Mouse (Mus musculus) hindbrain, embryonic 15.5 days (tissue): ENCODE data around the gene Metrnl. TPM values are rescaled to one million over a fixed set of nuclear protein-coding genes. Genes with fewer than 3 reads are reported as not detected.

ENCODE experiments used
- ATAC-seq: fragments of 200-750 bp; cut with Nextera tagmentation; 2 replicates; pipeline ENCODE4 v1.8.0; 2017; ENCODE audit warnings: low read depth, moderate number of reproducible peaks, moderate TSS enrichment; ENCODE audit not compliant: low FRiP score
- H3K27ac ChIP-seq: fragments of 300-500 bp; sonication (generic); replicated peaks from 2 replicates; pipeline ENCODE4 v1.5.1; 2015; ENCODE audit warnings: mild to moderate bottlenecking, inconsistent platforms
- H3K27me3 ChIP-seq: fragments of 300-500 bp; sonication (generic); 2 replicates; pipeline ENCODE4 v1.6.1; 2015; ENCODE audit warnings: control low read depth, inconsistent platforms
- H3K36me3 ChIP-seq: fragments of 300-500 bp; sonication (generic); 2 replicates; pipeline ENCODE4 v1.6.1; 2015; ENCODE audit warnings: control low read depth, inconsistent platforms
- H3K4me1 ChIP-seq: fragments of 300-500 bp; sonication (generic); replicated peaks from 2 replicates; pipeline ENCODE4 v1.6.1; 2015; ENCODE audit warnings: control low read depth, inconsistent platforms
- H3K4me2 ChIP-seq: fragments of 300-500 bp; sonication (generic); 2 replicates; pipeline ENCODE4 v1.6.1; 2015; ENCODE audit warnings: moderate library complexity, mild to moderate bottlenecking, inconsistent platforms
- H3K4me3 ChIP-seq: fragments of 300-500 bp; sonication (generic); 2 replicates; pipeline ENCODE4 v1.5.1; 2015; ENCODE audit warnings: mild to moderate bottlenecking, inconsistent platforms
- H3K9ac ChIP-seq: fragments of 300-500 bp; sonication (generic); 2 replicates; pipeline ENCODE4 v1.6.1; 2015; ENCODE audit warnings: inconsistent platforms
- H3K9me3 ChIP-seq: fragments of 300-500 bp; sonication (generic); 2 replicates; pipeline ENCODE4 v1.6.1; 2016; ENCODE audit warnings: control low read depth, inconsistent platforms
- WGBS: fragments of 180-500 bp; shearing (Covaris S2); methylation state at CpG from one replicate; pipeline ENCODE4 v1.1.7; 2015; 5-methylcytosine and 5-hydroxymethylcytosine counted together
- polyA plus RNA-seq: library from polyadenylated mRNA; unstranded; fragments of >200 nt; fragmentation: Nextera tagmentation; extraction: Ambion mirVana; gene quantifications from 2 replicates; pipeline ENCODE4 v1.2.1, GENCODE M21; 2015

The Metrnl gene
- polyA plus RNA-seq, 1 experiment from 2014 or later: 23.0 TPM

GRCm38 (mm10) chr11:121713569-121713968 lies 12.2 kb downstream of the Metrnl start:
- ATAC-seq: no peak
- H3K27me3 ChIP-seq: no peaks in the 10 kb centered on the region
- no peaks in the 10 kb centered on the region for H3K9me3 ChIP-seq
- no peak overlapping the region for H3K4me2 ChIP-seq
- no peak overlapping the region for H3K9ac ChIP-seq
- no peaks in the 10 kb centered on the region for H3K36me3 ChIP-seq
- 87% methylated on average over 2 of the region's 2 CpGs for WGBS
- no peak overlapping the region for H3K27ac ChIP-seq
- no peak overlapping the region for H3K4me3 ChIP-seq
- no peaks in the 10 kb centered on the region for H3K4me1 ChIP-seq

- no peak for ATAC-seq
- WGBS: 93% methylated on average over 2 of the region's 2 CpGs
- Histone ChIP-seq H3K4me2 (no peak overlapping the region), H3K36me3 (no peaks in the 10 kb centered on the region), H3K4me3 (no peak overlapping the region), H3K4me1 (no peaks in the 10 kb centered on the region), H3K27me3 (no peaks in the 10 kb centered on the region), H3K27ac (no peak overlapping the region), H3K9me3 (no peaks in the 10 kb centered on the region), H3K9ac (no peak overlapping the region)
Observed at GRCm38 (mm10) chr11:121714745-121715485, 13.6 kb downstream of the Metrnl start.

GRCm38 (mm10) chr11:121717724-121718123 lies 16.4 kb downstream of the Metrnl start:
- Histone ChIP-seq H3K4me2 (no peak overlapping the region), H3K4me1 (no peaks in the 10 kb centered on the region), H3K27me3 (no peaks in the 10 kb centered on the region), H3K36me3 (no peaks in the 10 kb centered on the region), H3K4me3 (no peak overlapping the region), H3K27ac (no peak overlapping the region), H3K9ac (no peak overlapping the region), H3K9me3 (no peaks in the 10 kb centered on the region)
- WGBS: 77% methylated on average over 6 of the region's 6 CpGs
- no peak for ATAC-seq

- Histone ChIP-seq H3K4me1 (no peaks in the 10 kb centered on the region), H3K27ac (no peak overlapping the region), H3K27me3 (no peaks in the 10 kb centered on the region), H3K9ac (no peak overlapping the region), H3K9me3 (no peaks in the 10 kb centered on the region), H3K36me3 (no peaks in the 10 kb centered on the region), H3K4me2 (no peak overlapping the region), H3K4me3 (no peak overlapping the region)
- no peak for ATAC-seq
- WGBS: 93% methylated on average over 3 of the region's 3 CpGs
Observed at GRCm38 (mm10) chr11:121720752-121721151, 19.4 kb downstream of the Metrnl start.

- H3K4me3 ChIP-seq: no peak overlapping the region
- H3K36me3 ChIP-seq: no peaks in the 10 kb centered on the region
- H3K9me3 ChIP-seq: no peaks in the 10 kb centered on the region
- no peak overlapping the region for H3K27ac ChIP-seq
- no peak overlapping the region for H3K4me2 ChIP-seq
- no peak for ATAC-seq
- H3K4me1 ChIP-seq: no peaks in the 10 kb centered on the region
- 79% methylated on average over 2 of the region's 2 CpGs for WGBS
- no peak overlapping the region for H3K9ac ChIP-seq
- no peaks in the 10 kb centered on the region for H3K27me3 ChIP-seq
Observed at GRCm38 (mm10) chr11:121722434-121722833, 21.1 kb downstream of the Metrnl start.

GRCm38 (mm10) chr11:121726625-121727024 lies 25.3 kb downstream of the Metrnl start:
- H3K27me3 ChIP-seq: no peaks in the 10 kb centered on the region
- no peak overlapping the region for H3K9ac ChIP-seq
- WGBS: 82% methylated on average over 2 of the region's 2 CpGs
- no peak overlapping the region for H3K4me2 ChIP-seq
- H3K36me3 ChIP-seq: no peaks in the 10 kb centered on the region
- no peak overlapping the region for H3K27ac ChIP-seq
- no peak for ATAC-seq
- H3K9me3 ChIP-seq: no peaks in the 10 kb centered on the region
- no peak overlapping the region for H3K4me3 ChIP-seq
- H3K4me1 ChIP-seq: no peaks in the 10 kb centered on the region

- Histone ChIP-seq H3K9me3 (no peaks in the 10 kb centered on the region), H3K4me2 (no peak overlapping the region), H3K4me1 (no peaks in the 10 kb centered on the region), H3K9ac (no peak overlapping the region), H3K4me3 (no peak overlapping the region), H3K36me3 (no peaks in the 10 kb centered on the region), H3K27ac (no peak overlapping the region), H3K27me3 (no peaks in the 10 kb centered on the region)
- ATAC-seq: no peak
- 74% methylated on average over 1 of the region's 1 CpGs for WGBS
Observed at GRCm38 (mm10) chr11:121734184-121734583, 32.8 kb downstream of the Metrnl start.

GRCm38 (mm10) chr11:121734892-121735291 lies 33.5 kb downstream of the Metrnl start:
- Histone ChIP-seq H3K9ac (no peak overlapping the region), H3K36me3 (no peaks in the 10 kb centered on the region), H3K4me3 (no peak overlapping the region), H3K4me1 (no peaks in the 10 kb centered on the region), H3K27me3 (no peaks in the 10 kb centered on the region), H3K27ac (no peak overlapping the region), H3K9me3 (no peaks in the 10 kb centered on the region), H3K4me2 (no peak overlapping the region)
- no peak for ATAC-seq
- WGBS: 13% methylated on average over 1 of the region's 1 CpGs

- no peak for ATAC-seq
- H3K4me1 ChIP-seq: no peaks in the 10 kb centered on the region
- H3K9me3 ChIP-seq: no peaks in the 10 kb centered on the region
- WGBS: 44% methylated on average over 3 of the region's 3 CpGs
- no peak overlapping the region for H3K4me3 ChIP-seq
- no peak overlapping the region for H3K4me2 ChIP-seq
- no peak overlapping the region for H3K9ac ChIP-seq
- H3K36me3 ChIP-seq: no peaks in the 10 kb centered on the region
- H3K27ac ChIP-seq: no peak overlapping the region
- H3K27me3 ChIP-seq: no peaks in the 10 kb centered on the region
Observed at GRCm38 (mm10) chr11:121738616-121739015, 37.3 kb downstream of the Metrnl start.

- H3K4me3 ChIP-seq: no peak overlapping the region
- no peaks in the 10 kb centered on the region for H3K27me3 ChIP-seq
- no peaks in the 10 kb centered on the region for H3K9me3 ChIP-seq
- no peaks in the 10 kb centered on the region for H3K36me3 ChIP-seq
- H3K27ac ChIP-seq: no peak overlapping the region
- no peak overlapping the region for H3K9ac ChIP-seq
- no peak for ATAC-seq
- H3K4me1 ChIP-seq: no peaks in the 10 kb centered on the region
- no peak overlapping the region for H3K4me2 ChIP-seq
- WGBS: 71% methylated on average over 1 of the region's 1 CpGs
Observed at GRCm38 (mm10) chr11:121740906-121741305, 39.6 kb downstream of the Metrnl start.

GRCm38 (mm10) chr11:121741433-121741832 lies 40.1 kb downstream of the Metrnl start:
- no peak overlapping the region for H3K27ac ChIP-seq
- H3K4me1 ChIP-seq: no peaks in the 10 kb centered on the region
- WGBS: 60% methylated on average over 1 of the region's 1 CpGs

GRCm38 (mm10) chr11:121743113-121743512 lies 41.8 kb downstream of the Metrnl start:
- no peak overlapping the region for H3K4me3 ChIP-seq
- no peaks in the 10 kb centered on the region for H3K27me3 ChIP-seq
- no peaks in the 10 kb centered on the region for H3K9me3 ChIP-seq
- H3K4me2 ChIP-seq: no peak overlapping the region
- WGBS: 79% methylated on average over 1 of the region's 1 CpGs
- no peak for ATAC-seq
- no peak overlapping the region for H3K9ac ChIP-seq
- no peak overlapping the region for H3K27ac ChIP-seq
- H3K4me1 ChIP-seq: no peaks in the 10 kb centered on the region
- no peaks in the 10 kb centered on the region for H3K36me3 ChIP-seq

More at GRCm38 (mm10) chr11:121741433-121741832, 40.1 kb downstream of the Metrnl start:
- Histone ChIP-seq H3K4me3 (no peak overlapping the region), H3K27me3 (no peaks in the 10 kb centered on the region), H3K9me3 (no peaks in the 10 kb centered on the region), H3K4me2 (no peak overlapping the region), H3K9ac (no peak overlapping the region), H3K36me3 (no peaks in the 10 kb centered on the region)
- no peak for ATAC-seq
